Mouse (Mus musculus) liver, adult 2 months (tissue): Measurements from ENCODE around the gene Dyx1c1. TPM values are rescaled to one million over a fixed set of nuclear protein-coding genes. Genes with fewer than 3 reads are reported as not detected.

Experiments used
- DNase-seq: peaks from one replicate; pipeline ENCODE4 v3.0.0-alpha.2; 2011; ENCODE audit warnings: low read depth, low spot score; ENCODE audit errors: extremely low read depth
- H3K27ac ChIP-seq: fragments of 200-500 bp; replicated peaks from 2 replicates; pipeline ENCODE4 v1.5.1; 2012; ENCODE audit warnings: low read depth, mild to moderate bottlenecking, control low read depth, inconsistent platforms, low read length; ENCODE audit not compliant: insufficient read depth
- H3K27me3 ChIP-seq: fragments of 200-500 bp; 2 replicates; pipeline ENCODE4 v1.6.1; 2012; ENCODE audit warnings: mild to moderate bottlenecking, moderate library complexity, low read length, inconsistent platforms; ENCODE audit not compliant: control insufficient read depth, insufficient read depth
- H3K36me3 ChIP-seq: fragments of 200-500 bp; 2 replicates; pipeline ENCODE4 v1.6.1; 2012; ENCODE audit warnings: low read length, inconsistent platforms; ENCODE audit not compliant: control insufficient read depth, insufficient read depth
- H3K4me1 ChIP-seq: fragments of 200-500 bp; 2 replicates; pipeline ENCODE4 v1.6.1; 2011; ENCODE audit warnings: low read length; ENCODE audit not compliant: control insufficient read depth, insufficient read depth
- H3K4me3 ChIP-seq: fragments of 200-500 bp; 2 replicates; pipeline ENCODE4 v1.5.1; 2011; ENCODE audit warnings: low read depth, mild to moderate bottlenecking, control low read depth, low read length, moderate library complexity; ENCODE audit not compliant: insufficient read depth
- H3K79me2 ChIP-seq: fragments of 200-500 bp; 2 replicates; pipeline ENCODE4 v1.6.1; 2012; ENCODE audit warnings: inconsistent platforms, mild to moderate bottlenecking, low read length, moderate library complexity; ENCODE audit not compliant: control insufficient read depth, insufficient read depth
- H3K9ac ChIP-seq: fragments of 200-500 bp; 2 replicates; pipeline ENCODE4 v1.6.1; 2012; ENCODE audit warnings: low read depth, mild to moderate bottlenecking, control low read depth, inconsistent platforms, low read length
- CTCF ChIP-seq: fragments of 200-500 bp; IDR thresholded peaks from 2 replicates; pipeline ENCODE4 v1.5.1; 2011; ENCODE audit warnings: low read depth, low read length, control low read depth
- POLR2A ChIP-seq: fragments of 200-500 bp; IDR thresholded peaks from 2 replicates; pipeline ENCODE4 v1.6.1; 2011; ENCODE audit warnings: low read length, control low read depth; ENCODE audit not compliant: insufficient read depth; ENCODE audit errors: extremely low read depth
- WGBS: fragments of 180-500 bp; shearing (Covaris S2); methylation state at CpG from one replicate; pipeline ENCODE4 v1.1.7; 2018; 5-methylcytosine and 5-hydroxymethylcytosine counted together
- polyA plus RNA-seq: library from polyadenylated mRNA; depleted of rRNA; stranded (reverse); fragments of >200 nt; gene quantifications from 2 replicates; pipeline ENCODE4 v1.2.3, GENCODE M21; 2012
- total RNA-seq: library from RNA; depleted of rRNA; stranded (reverse); fragments of >200 nt; gene quantifications from 2 replicates; pipeline ENCODE4 v1.2.3, GENCODE M21; 2014

The Dyx1c1 gene
- total and polyA plus RNA-seq, 2 experiments, result 0.09 to 0.24 TPM

GRCm38 (mm10) chr9:72975242-72975641 lies 16.7 kb downstream of the Dyx1c1 start:
- Histone ChIP-seq H3K79me2 (no peaks in the 10 kb centered on the region), H3K27ac (no peak overlapping the region), H3K36me3 (no peaks in the 10 kb centered on the region), H3K27me3 (no peaks in the 10 kb centered on the region), H3K4me1 (no peaks in the 10 kb centered on the region), H3K9ac (no peak overlapping the region), H3K4me3 (no peak overlapping the region)
- WGBS, result 91% methylated on average over 1 of the region's 1 CpGs
- no peak for DNase-seq
- TF ChIP-seq POLR2A (no peak), CTCF (no peak)

GRCm38 (mm10) chr9:72983066-72983465 lies 24.5 kb downstream of the Dyx1c1 start:
- Histone ChIP-seq H3K4me3 (no peak overlapping the region), H3K4me1 (peaks cover 3% of the 10 kb centered on the region; the same call in 1 of the 2 replicates), H3K9ac (no peak overlapping the region), H3K79me2 (peaks cover 9% of the 10 kb centered on the region; the same call in 1 of the 2 replicates), H3K27me3 (no peaks in the 10 kb centered on the region), H3K36me3 (no peaks in the 10 kb centered on the region), H3K27ac (no peak overlapping the region)
- TF ChIP-seq CTCF (no peak), POLR2A (no peak)
- 62% methylated on average over 2 of the region's 2 CpGs for WGBS
- DNase-seq, result no peak

GRCm38 (mm10) chr9:72985250-72986220 lies 26.9 kb downstream of the Dyx1c1 start, which contains the start of the genes Ccpg1os and Ccpg1:
Ccpg1os (minus strand) TSS chr9:72985382.
Ccpg1 (plus strand) TSS chr9:72985429.
- Histone ChIP-seq H3K79me2 (peaks cover 12% of the 10 kb centered on the region; the same call in 1 of the 2 replicates), H3K27me3 (no peaks in the 10 kb centered on the region), H3K4me1 (peaks cover 6% of the 10 kb centered on the region), H3K4me3 (peak within 1 kb of the TSS; percentile 74), H3K36me3 (no peaks in the 10 kb centered on the region), H3K9ac (peak within 1 kb of the TSS; percentile 77), H3K27ac (peak within 1 kb of the TSS; percentile 62)
- DNase-seq, result peak; percentile 91
- TF ChIP-seq POLR2A, result peak; percentile 86
- no peak for TF ChIP-seq CTCF
- WGBS, result under 1% methylated on average over 88 of the region's 88 CpGs

DNA sequence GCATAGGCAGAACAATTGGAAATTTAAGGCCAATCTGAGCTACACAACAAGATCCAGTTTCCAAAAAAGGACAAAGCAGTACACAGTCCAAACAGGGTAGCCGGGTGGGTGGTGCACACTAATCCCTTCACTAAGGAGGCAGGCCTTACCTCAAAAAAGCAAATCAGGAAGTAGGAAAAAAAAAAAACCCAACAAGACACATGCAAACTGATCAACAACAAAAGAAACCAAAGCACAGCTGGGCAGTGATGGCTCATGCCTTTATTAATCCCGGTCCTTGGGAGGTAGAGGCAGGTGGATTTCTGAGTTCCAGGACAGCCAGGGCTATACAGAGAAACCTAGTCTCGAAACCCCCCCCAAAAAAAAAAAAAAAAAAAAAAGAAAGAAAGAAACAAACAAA lies 29.1 kb downstream of the Dyx1c1 start:
- Histone ChIP-seq H3K4me3 (no peak overlapping the region), H3K9ac (no peak overlapping the region), H3K36me3 (no peaks in the 10 kb centered on the region), H3K4me1 (peaks cover 6% of the 10 kb centered on the region), H3K27ac (no peak overlapping the region), H3K79me2 (peaks cover 12% of the 10 kb centered on the region; the same call in 1 of the 2 replicates), H3K27me3 (no peaks in the 10 kb centered on the region)
- 77% methylated on average over 3 of the region's 3 CpGs for WGBS
- DNase-seq, result no peak
- TF ChIP-seq CTCF, result no peak
- no peak for TF ChIP-seq POLR2A

DNA sequence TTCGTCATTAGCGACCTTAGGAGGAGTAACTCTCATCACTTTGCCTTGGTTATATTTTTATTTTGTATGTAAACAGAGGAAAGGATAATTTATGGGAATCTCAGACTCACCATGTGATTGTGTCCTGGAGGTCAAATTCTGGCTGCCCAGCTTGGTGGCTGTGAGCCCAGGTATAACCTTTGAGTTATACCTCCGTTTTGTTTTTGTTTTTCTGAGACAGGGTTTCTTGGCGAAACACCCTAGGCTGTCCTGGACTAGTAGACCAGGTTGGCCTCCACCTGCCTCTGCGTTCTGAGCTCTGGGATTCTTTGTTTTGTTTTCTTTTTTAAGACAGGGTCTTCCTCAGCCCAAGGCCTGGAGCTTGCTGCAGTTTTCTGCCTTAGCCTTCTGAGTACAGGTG lies 30.1 kb downstream of the Dyx1c1 start:
- H3K36me3 ChIP-seq, result no peaks in the 10 kb centered on the region
- H3K27me3 ChIP-seq, result no peaks in the 10 kb centered on the region
- 49% methylated on average over 5 of the region's 5 CpGs for WGBS
- no peak overlapping the region for H3K9ac ChIP-seq
- peaks cover 6% of the 10 kb centered on the region for H3K4me1 ChIP-seq
- H3K4me3 ChIP-seq, result no peak overlapping the region
- peaks cover 12% of the 10 kb centered on the region; the same call in 1 of the 2 replicates for H3K79me2 ChIP-seq
- H3K27ac ChIP-seq, result no peak overlapping the region; the same call in 1 of the 2 replicates
- DNase-seq, result peak; percentile 41
- TF ChIP-seq POLR2A, result no peak
- TF ChIP-seq CTCF, result no peak
